Mouse (Mus musculus): ENCODE measurements around the gene Hcrt. TPM values are rescaled to one million over a fixed set of nuclear protein-coding genes. Genes with fewer than 3 reads are reported as not detected.

Hcrt gene
- total RNA-seq, 2 experiments from 2014 or later = not detected

GRCm38 (mm10) chr11:100767871-100768270, 5.1 kb upstream of the Hcrt start:
- DNase-seq = no peak

GRCm38 (mm10) chr11:100766726-100767125, 4.0 kb upstream of the Hcrt start:
- no peak for DNase-seq

GRCm38 (mm10) chr11:100761547-100762045, 1.1 kb downstream of the Hcrt start:
- peak; percentile 86 to 89 for DNase-seq

GRCm38 (mm10) chr11:100759611-100760233, 3.0 kb downstream of the Hcrt start, which contains the start of gene Kcnh4:
Gene Kcnh4, minus strand, starts transcription at chr11:100759942.
- DNase-seq = peak; percentile 79 to 81

GRCm38 (mm10) chr11:100758707-100759610, 3.8 kb downstream of the Hcrt start:
- DNase-seq = no peak

- no peak for DNase-seq
Observed at GRCm38 (mm10) chr11:100757566-100757965, 5.2 kb downstream of the Hcrt start.

GRCm38 (mm10) chr11:100756476-100756875, 6.3 kb downstream of the Hcrt start:
- DNase-seq = no peak

GRCm38 (mm10) chr11:100754693-100755057, 8.1 kb downstream of the Hcrt start:
- DNase-seq = no peak

- DNase-seq = no peak
Observed at GRCm38 (mm10) chr11:100754021-100754692, 8.6 kb downstream of the Hcrt start.

GRCm38 (mm10) chr11:100752294-100752693, 10.4 kb downstream of the Hcrt start:
- DNase-seq = no peak

- peak in 1 of 2 experiments; percentile 27 for DNase-seq
Observed at GRCm38 (mm10) chr11:100750127-100750526, 12.6 kb downstream of the Hcrt start.

GRCm38 (mm10) chr11:100749469-100749868, 13.3 kb downstream of the Hcrt start:
- no peak for DNase-seq

- DNase-seq = no peak
Observed at GRCm38 (mm10) chr11:100748620-100749019, 14.1 kb downstream of the Hcrt start.

GRCm38 (mm10) chr11:100747114-100747513, 15.6 kb downstream of the Hcrt start:
- no peak for DNase-seq

- DNase-seq = no peak
Observed at GRCm38 (mm10) chr11:100746546-100746945, 16.2 kb downstream of the Hcrt start.

GRCm38 (mm10) chr11:100745085-100745484, 17.6 kb downstream of the Hcrt start:
- DNase-seq = no peak

- DNase-seq = no peak
Observed at GRCm38 (mm10) chr11:100741348-100741747, 21.4 kb downstream of the Hcrt start.

GRCm38 (mm10) chr11:100738749-100739148, 24.0 kb downstream of the Hcrt start:
- no peak for DNase-seq

GRCm38 (mm10) chr11:100738066-100738604, 24.6 kb downstream of the Hcrt start, which contains the start of gene Rab5c:
Gene Rab5c, minus strand, starts transcription at chr11:100738215.
- peak; percentile 99 for DNase-seq

- no peak for DNase-seq
Observed at GRCm38 (mm10) chr11:100737105-100737733, 25.5 kb downstream of the Hcrt start.

GRCm38 (mm10) chr11:100736746-100737080, 26.0 kb downstream of the Hcrt start:
- DNase-seq = no peak

Measured in layer of hippocampus, postnatal 36 days (tissue).